Comparison of ENCODE assay signal across 9 mouse cellular contexts in the genomic region with DNA sequence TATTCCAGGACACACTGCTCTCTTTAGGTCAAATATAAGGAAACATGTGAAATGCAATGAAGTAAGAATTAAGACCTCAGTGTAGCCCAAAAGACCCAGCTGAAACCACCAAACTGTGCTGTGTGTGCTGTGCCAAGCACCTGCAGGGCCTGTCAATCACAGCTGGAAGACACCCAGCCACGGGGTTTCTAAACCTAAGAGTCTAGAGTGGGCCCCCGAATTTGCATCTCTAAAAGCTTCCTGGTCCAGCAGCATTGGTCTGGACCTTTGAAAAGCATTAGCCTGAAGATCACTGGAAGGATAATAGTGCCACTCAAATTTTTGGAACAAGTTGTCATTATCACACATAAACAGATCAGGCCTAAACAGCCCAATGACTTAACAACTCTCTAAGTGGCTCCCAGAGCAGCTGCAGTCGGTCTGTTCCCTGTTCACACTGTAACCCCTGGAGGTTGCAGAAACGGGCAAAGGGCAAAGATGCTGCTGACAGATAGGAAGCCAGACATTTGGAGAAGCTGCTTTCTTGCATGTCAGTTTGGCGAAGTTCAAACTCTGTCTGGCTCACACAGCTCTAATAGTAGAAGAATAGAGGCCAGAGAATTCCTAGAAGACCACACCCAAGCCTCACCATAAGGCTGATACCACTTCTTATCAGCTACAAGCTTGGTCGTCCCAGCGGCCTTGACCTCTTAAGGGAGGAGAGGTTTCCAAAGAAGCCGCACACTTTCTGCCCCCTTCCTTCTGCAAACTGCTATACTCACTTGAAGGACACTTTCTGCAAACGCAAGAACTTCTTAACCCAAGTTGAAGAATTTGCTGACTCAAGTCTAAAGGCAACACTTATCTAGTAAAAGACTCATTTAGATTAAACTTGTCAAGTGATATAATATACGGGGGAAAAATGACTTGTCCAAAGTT. TPM values are rescaled to one million over a fixed set of nuclear protein-coding genes. Genes with fewer than 3 reads are reported as not detected.
DNase-seq lines count a peak whose midpoint lies in the region; ATAC-seq and TF ChIP-seq lines count a peak whose summit lies in the region.
"Had no signal": no experiment of that assay in that cellular context is flagged by ENCODE, and none has a peak within 500 bp of the region (broad histone marks: within the 10 kb centered on the region; RNA-seq: fewer than 3 reads in every experiment).

No protein-coding gene starts in this region.

- peak overlapping the region; percentile 19 for H3K4me2 ChIP-seq in neural tube, embryonic 15.5 days

- H3K9ac ChIP-seq in neural tube, embryonic 15.5 days (replicated peaks) = no peak overlapping the region
- H3K9ac ChIP-seq: embryonic facial prominence, embryonic 15.5 days had no signal

- peak; percentile 30 for DNase-seq in gastrocnemius, adult 2 months
- no peak for DNase-seq in gastrocnemius, postnatal 36 days
- DNase-seq in kidney, postnatal 25 days = peak; percentile 48 to 73
- no peak for DNase-seq in frontal cortex, adult 2 months (ENCODE audit: extremely low spot score in 1 of 2, low spot score in 1 of 2)
- no peak for DNase-seq in cerebellum, adult 11 months
- no peak for DNase-seq in layer of hippocampus, adult 9-11 months

- intact Hi-C loops in gastrocnemius, adult 2 months (cut with DNase I) = no loop called here
- intact Hi-C loops in gastrocnemius, postnatal 36 days (cut with DNase I) = no loop called here

- H3K4me3 ChIP-seq in gastrocnemius, adult 2 months = peak overlapping the region; percentile 35
- no peak overlapping the region for H3K4me3 ChIP-seq in neural tube, embryonic 15.5 days (replicated peaks)

- no peaks in the 10 kb centered on the region for H3K36me3 ChIP-seq in neural tube, embryonic 15.5 days
- H3K36me3 ChIP-seq: embryonic facial prominence, embryonic 15.5 days had no signal

- 45% methylated on average over 10 of the region's 10 CpGs for WGBS in neural tube, embryonic 15.5 days

- peak overlapping the region; percentile 85 for H3K27ac ChIP-seq in gastrocnemius, adult 2 months
- 0 out of 2 replicates have a peak overlapping the region, but pooled peaks have one; percentile 11 for H3K27ac ChIP-seq in neural tube, embryonic 15.5 days (replicated peaks)
- H3K27ac ChIP-seq: embryonic facial prominence, embryonic 15.5 days had no signal

- peak; percentile 53 for ATAC-seq in erythroid progenitor cell, adult 5-6 weeks (replicated peaks; ENCODE audit: low FRiP score, poor library complexity, severe bottlenecking)
- no peak for ATAC-seq in neural tube, embryonic 15.5 days (ENCODE audit: low FRiP score)

- no peak for TF ChIP-seq CTCF in gastrocnemius, adult 2 months (IDR thresholded peaks at IDR 0.05)

- H3K27me3 ChIP-seq in neural tube, embryonic 15.5 days (replicated peaks) = peaks cover 15% of the 10 kb centered on the region
- H3K27me3 ChIP-seq: embryonic facial prominence, embryonic 15.5 days had no signal

- no peaks in the 10 kb centered on the region for H3K9me3 ChIP-seq in neural tube, embryonic 15.5 days (replicated peaks)
- H3K9me3 ChIP-seq: embryonic facial prominence, embryonic 15.5 days had no signal

- peaks cover 19% of the 10 kb centered on the region for H3K4me1 ChIP-seq in neural tube, embryonic 15.5 days

RNA-seq across cellular contexts. Expression of a gene that starts 2.5 kb away (rescaled TPM):
- total RNA-seq in gastrocnemius, adult 2 months (2021) = 10 to 100 TPM; 12.9 to 38.7 TPM
- 10 to 100 TPM; 10.7 to 26.5 TPM for total RNA-seq in gastrocnemius, postnatal 36 days (2021)
- 28.1 and 35.6 TPM in 2 replicates for total RNA-seq in erythroid progenitor cell, adult 5-6 weeks (2015; ENCODE audit: low replicate concordance)
- 34.8 and 43.3 TPM in 2 replicates for total RNA-seq in erythroid progenitor cell, adult 5-6 weeks (2017; ENCODE audit: low replicate concordance)
- polyA plus RNA-seq in neural tube, embryonic 15.5 days (2015; fragmentation: Nextera tagmentation; extraction: Ambion mirVana) = 12.3 and 13.7 TPM in 2 replicates
- 25.3 and 25.9 TPM in 2 replicates for polyA plus RNA-seq in frontal cortex, adult 2 months (2012; rRNA removed)

RNA-seq across cellular contexts. Expression of a gene that starts 23.4 kb away (rescaled TPM):
- total RNA-seq in gastrocnemius, adult 2 months (2021) = not detected
- total RNA-seq in gastrocnemius, postnatal 36 days (2021) = not detected
- not detected in 2 replicates for total RNA-seq in erythroid progenitor cell, adult 5-6 weeks (2015; ENCODE audit: low replicate concordance)
- 0.51 TPM in 1 of 2 replicates, not detected in the other for total RNA-seq in erythroid progenitor cell, adult 5-6 weeks (2017; ENCODE audit: low replicate concordance)
- 0.04 and 0.05 TPM in 2 replicates for polyA plus RNA-seq in neural tube, embryonic 15.5 days (2015; fragmentation: Nextera tagmentation; extraction: Ambion mirVana)
- polyA plus RNA-seq in frontal cortex, adult 2 months (2012; rRNA removed) = 0.15 and 0.16 TPM in 2 replicates

RNA-seq across cellular contexts. Expression of a gene that starts 57.4 kb away (rescaled TPM):
- total RNA-seq in gastrocnemius, adult 2 months (2021) = 10 to 100 TPM; 16.8 to 21.4 TPM
- 10 to 100 TPM; 16.0 to 19.3 TPM for total RNA-seq in gastrocnemius, postnatal 36 days (2021)
- total RNA-seq in erythroid progenitor cell, adult 5-6 weeks (2015; ENCODE audit: low replicate concordance) = 16.6 and 25.2 TPM in 2 replicates
- total RNA-seq in erythroid progenitor cell, adult 5-6 weeks (2017; ENCODE audit: low replicate concordance) = 18.1 and 35.9 TPM in 2 replicates
- polyA plus RNA-seq in neural tube, embryonic 15.5 days (2015; fragmentation: Nextera tagmentation; extraction: Ambion mirVana) = 45.4 and 46.1 TPM in 2 replicates
- polyA plus RNA-seq in frontal cortex, adult 2 months (2012; rRNA removed) = 61.2 TPM in 2 replicates

Comparison
In these comparisons a context has a peak if more than half of its experiments do, and no peak if none do; other contexts are left out.
1. DNase-seq: peak in gastrocnemius, adult 2 months (single experiment) and kidney, postnatal 25 days (2 of 2); none in gastrocnemius, postnatal 36 days (0 of 2), frontal cortex, adult 2 months (0 of 2), cerebellum, adult 11 months (single experiment) and layer of hippocampus, adult 9-11 months (single experiment).